Comparison of ENCODE assay signal across 8 mouse cellular contexts in the genomic region with DNA sequence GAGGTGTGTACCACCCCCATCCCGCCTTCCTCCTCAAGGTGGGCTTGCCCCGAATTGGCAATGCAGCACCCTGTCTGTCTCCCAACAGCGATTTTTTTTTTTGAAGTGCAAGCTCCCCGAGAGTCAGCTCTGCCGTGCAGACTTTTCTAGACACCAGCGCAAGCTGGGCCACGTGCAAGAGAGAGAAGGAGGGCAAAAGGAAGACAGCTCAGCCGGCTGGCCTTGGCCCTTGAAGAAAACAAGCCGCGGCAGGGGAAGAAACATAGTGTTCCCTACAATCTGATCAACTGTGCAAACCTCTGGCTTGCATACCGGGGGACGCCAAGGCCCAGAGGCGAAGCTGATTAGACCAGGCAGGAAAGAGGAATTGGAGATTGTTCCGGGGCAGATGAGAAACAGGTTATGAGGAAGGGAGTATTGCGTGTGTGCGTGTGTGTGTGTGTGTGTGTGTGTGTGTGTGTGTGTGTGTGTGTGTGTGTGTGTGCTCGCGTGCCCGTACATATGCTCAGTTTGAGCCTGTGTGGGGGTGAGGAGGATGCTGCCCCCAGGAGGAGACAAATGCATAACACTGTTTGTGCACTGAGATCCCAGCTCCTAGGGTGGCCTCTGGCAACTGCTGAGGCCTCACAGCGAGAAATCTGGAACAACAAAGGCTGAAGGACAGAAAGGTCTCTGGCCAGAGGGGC.
DNase-seq lines count a peak whose midpoint lies in the region; ATAC-seq and TF ChIP-seq lines count a peak whose summit lies in the region.

No protein-coding gene starts in this region.

- ATAC-seq in forebrain, postnatal 0 days, result peak; percentile 76
- ATAC-seq in lung, embryonic 15.5 days (ENCODE audit: borderline replicate concordance, extremely low read depth, low FRiP score, low TSS enrichment), result peak; percentile 68

- no peak for TF ChIP-seq EP300 in CH12.LX (IDR thresholded peaks at IDR 0.05; ENCODE audit: low read length)

- peak overlapping the region; percentile 55 for H3K9ac ChIP-seq in CH12.LX (ENCODE audit: insufficient read depth, low read depth)
- H3K9ac ChIP-seq in forebrain, postnatal 0 days, result peak overlapping the region; percentile 28; the same call in 1 of the 2 replicates
- H3K9ac ChIP-seq in lung, embryonic 15.5 days, result no peak overlapping the region

- peak; percentile 47 for TF ChIP-seq RAD21 in CH12.LX (IDR thresholded peaks at IDR 0.05; ENCODE audit: low read depth, low read length)

- intact Hi-C loops in heart, postnatal 36 days (cut with DNase I), result loop anchor here (1.0 to 2.0 kb wide), 4 partner anchors 41 to 223 kb away; no protein-coding TSS in a partner anchor

- no peaks in the 10 kb centered on the region for H3K36me3 ChIP-seq in CH12.LX (replicated peaks in 1 of 2; ENCODE audit: control insufficient read depth in 1 of 2, insufficient read depth in 1 of 2, low read length in 1 of 2)
- no peaks in the 10 kb centered on the region for H3K36me3 ChIP-seq in forebrain, postnatal 0 days (ENCODE audit: insufficient read depth)
- no peaks in the 10 kb centered on the region for H3K36me3 ChIP-seq in lung, embryonic 15.5 days

- in situ Hi-C loops in CH12.LX (cut with MboI; ENCODE audit: low pct_ligation_motif_present, low pct_unique_long_range_greater_than_20kb, low sequenced_read_pairs), result no loop called here

- dilution Hi-C loops in CH12.LX (cut with MboI; ENCODE audit: extremely low pct_ligation_motif_present, extremely low pct_unique_long_range_greater_than_20kb, low sequenced_read_pairs), result no loop called here

- H3K4me1 ChIP-seq in CH12.LX (ENCODE audit: control insufficient read depth in 1 of 2, insufficient read depth in 2 of 2), result peaks cover 3 to 28% of the 10 kb centered on the region in 2 experiments; a peak in 3 of 4 replicates
- peaks cover 8% of the 10 kb centered on the region; the same call in 1 of the 2 replicates for H3K4me1 ChIP-seq in brown adipose tissue, adult 24 weeks (ENCODE audit: control insufficient read depth, insufficient read depth, insufficient read length, low read length)
- no peaks in the 10 kb centered on the region for H3K4me1 ChIP-seq in forebrain, postnatal 0 days (ENCODE audit: insufficient read depth)
- peaks cover 21% of the 10 kb centered on the region for H3K4me1 ChIP-seq in lung, embryonic 15.5 days

- peak; percentile 75 for DNase-seq in CH12.LX (ENCODE audit: extremely low read depth)
- peak; percentile 22 for DNase-seq in forebrain, postnatal 0 days
- peak; percentile 66 to 77 for DNase-seq in heart, postnatal 36 days
- DNase-seq in layer of hippocampus, adult 18-20 months (ENCODE audit: low spot score in 2 of 2), result peak; percentile 13 to 61
- DNase-seq in ovary, postnatal 10 days (ENCODE audit: low spot score), result peak; percentile 36
- DNase-seq in thymus, postnatal 10 days (ENCODE audit: low spot score in 2 of 2), result peak; percentile 34 to 40

- TF ChIP-seq CTCF in CH12.LX (conservative IDR thresholded peaks at IDR 0.05 in 1 of 2, IDR thresholded peaks at IDR 0.05 in 1 of 2; ENCODE audit: low read depth in 2 of 2, low read length in 2 of 2), result peak in 1 of 2 experiments; percentile 70; a peak in 2 of 4 replicates
- TF ChIP-seq CTCF in forebrain, postnatal 0 days (IDR thresholded peaks at IDR 0.05; ENCODE audit: low read depth), result peak; percentile 49

- peak overlapping the region; percentile 56 for H3K27ac ChIP-seq in CH12.LX (ENCODE audit: insufficient read depth, low read depth)
- peak overlapping the region; percentile 55 for H3K27ac ChIP-seq in brown adipose tissue, adult 24 weeks (replicated peaks; ENCODE audit: low read depth, low read length)
- H3K27ac ChIP-seq in forebrain, postnatal 0 days (ENCODE audit: low read depth, low read length), result peak overlapping the region; percentile 24; the same call in 1 of the 2 replicates
- peak overlapping the region; percentile 1; the same call in 1 of the 2 replicates for H3K27ac ChIP-seq in lung, embryonic 15.5 days

- H3K4me2 ChIP-seq in CH12.LX (ENCODE audit: insufficient read depth, low read depth, poor library complexity, severe bottlenecking), result peak overlapping the region; percentile 93
- peak overlapping the region; percentile 27 for H3K4me2 ChIP-seq in forebrain, postnatal 0 days (ENCODE audit: low read depth)
- H3K4me2 ChIP-seq in lung, embryonic 15.5 days, result peak overlapping the region; percentile 45

- TF ChIP-seq POLR2A in CH12.LX (IDR thresholded peaks at IDR 0.05; ENCODE audit: low read depth, low read length), result peak; percentile 27; the same call in 1 of the 2 replicates

- H3K9me3 ChIP-seq in CH12.LX (replicated peaks; ENCODE audit: low read length), result no peaks in the 10 kb centered on the region
- H3K9me3 ChIP-seq in forebrain, postnatal 0 days (ENCODE audit: low read length), result no peaks in the 10 kb centered on the region
- H3K9me3 ChIP-seq in lung, embryonic 15.5 days, result no peaks in the 10 kb centered on the region

- no peaks in the 10 kb centered on the region for H3K79me2 ChIP-seq in CH12.LX (replicated peaks; ENCODE audit: control insufficient read depth, extremely low read depth, insufficient read depth, poor library complexity, severe bottlenecking)

- 44% methylated on average over 20 of the region's 20 CpGs for WGBS in forebrain, postnatal 0 days
- WGBS in lung, embryonic 15.5 days, result 23% methylated on average over 20 of the region's 20 CpGs

- H3K27me3 ChIP-seq in CH12.LX (replicated peaks), result no peaks in the 10 kb centered on the region
- no peaks in the 10 kb centered on the region for H3K27me3 ChIP-seq in forebrain, postnatal 0 days (ENCODE audit: insufficient read depth, low read length)
- no peaks in the 10 kb centered on the region for H3K27me3 ChIP-seq in lung, embryonic 15.5 days

- H3K4me3 ChIP-seq in CH12.LX (replicated peaks in 1 of 3; ENCODE audit: low read depth in 2 of 3, low read length in 2 of 3, poor library complexity in 1 of 3), result peak overlapping the region; percentile 17 to 38 (median 23)
- H3K4me3 ChIP-seq in brown adipose tissue, adult 24 weeks (ENCODE audit: insufficient read depth, low read depth, low read length), result no peak overlapping the region
- no peak overlapping the region for H3K4me3 ChIP-seq in forebrain, postnatal 0 days (ENCODE audit: low read depth, low read length)
- peak overlapping the region; percentile 3; the same call in 1 of the 2 replicates for H3K4me3 ChIP-seq in lung, embryonic 15.5 days

TF ChIP-seq in CH12.LX, 34 proteins besides CTCF, POLR2A, EP300 and RAD21:
- TF ChIP-seq KAT2A (IDR thresholded peaks at IDR 0.05; ENCODE audit: insufficient replicate concordance, low read length) (no peak), MAX (IDR thresholded peaks at IDR 0.05; ENCODE audit: low read length) (0 out of 2 replicates have a peak, but pooled peaks have one; percentile 61), MAZ (IDR thresholded peaks at IDR 0.05; ENCODE audit: low read depth, low read length) (0 out of 2 replicates have a peak, but pooled peaks have one; percentile 35), ELF1 (IDR thresholded peaks at IDR 0.05; ENCODE audit: low read depth, low read length) (no peak; the same call in none of the 2 replicates), BHLHE40 (IDR thresholded peaks at IDR 0.05; ENCODE audit: low read depth, low read length) (peak; percentile 91), MXI1 (IDR thresholded peaks at IDR 0.05; ENCODE audit: low read depth, low read length) (peak; percentile 72), ZNF384 (IDR thresholded peaks at IDR 0.05; ENCODE audit: low read depth, low read length) (peak; percentile 65), TCF12 (IDR thresholded peaks at IDR 0.05; ENCODE audit: low read depth, low read length) (0 out of 2 replicates have a peak, but pooled peaks have one; percentile 3), MAFK (IDR thresholded peaks at IDR 0.05; ENCODE audit: insufficient replicate concordance, low read length) (0 out of 2 replicates have a peak, but pooled peaks have one; percentile 26), MEF2A (IDR thresholded peaks at IDR 0.05; ENCODE audit: borderline replicate concordance, low read depth, low read length) (0 out of 2 replicates have a peak, but pooled peaks have one; percentile 20), SMC3 (IDR thresholded peaks at IDR 0.05; ENCODE audit: low read depth, low read length) (peak; percentile 59), HCFC1 (IDR thresholded peaks at IDR 0.05; ENCODE audit: low read depth, low read length) (no peak), SIN3A (IDR thresholded peaks at IDR 0.05; ENCODE audit: low read length) (peak; percentile 63; the same call in 1 of the 2 replicates)

Comparison
In these comparisons a context has a peak if more than half of its experiments do, and no peak if none do; other contexts are left out.
1. DNase-seq: peak in every context shown above with its lines; median percentile 75 in CH12.LX; 72 in heart, postnatal 36 days; 37 in layer of hippocampus, adult 18-20 months; 37 in thymus, postnatal 10 days; 36 in ovary, postnatal 10 days; 22 in forebrain, postnatal 0 days.
2. H3K27ac ChIP-seq: peak in every context shown above with its lines; median percentile 56 in CH12.LX; 55 in brown adipose tissue, adult 24 weeks; 24 in forebrain, postnatal 0 days; 1 in lung, embryonic 15.5 days.
3. H3K4me2 ChIP-seq: peak in every context shown above with its lines; median percentile 93 in CH12.LX; 45 in lung, embryonic 15.5 days; 27 in forebrain, postnatal 0 days.
4. H3K4me3 ChIP-seq: peak in CH12.LX (3 of 3) and lung, embryonic 15.5 days (single experiment); none in brown adipose tissue, adult 24 weeks (single experiment) and forebrain, postnatal 0 days (single experiment).